In genomic region chr12:85687217-85687533, GRCm38 (mm10) we compare ENCODE assay signal across 12 mouse cellular contexts. TPM values are rescaled to one million over a fixed set of nuclear protein-coding genes. Genes with fewer than 3 reads are reported as not detected.
A peak's percentile ranks its signal among the peaks of the same experiment; 100 is the strongest.
DNase-seq lines count a peak whose midpoint lies in the region; ATAC-seq and TF ChIP-seq lines count a peak whose summit lies in the region.
"Had no signal": no experiment of that assay in that cellular context is flagged by ENCODE, and none has a peak within 500 bp of the region (broad histone marks: within the 10 kb centered on the region; RNA-seq: fewer than 3 reads in every experiment).

No protein-coding gene starts in this region.

- DNase-seq in heart, postnatal 36 days = no peak
- no peak for DNase-seq in stomach, postnatal 0 days (ENCODE audit: low spot score)
- DNase-seq in midbrain, embryonic 11.5 days (ENCODE audit: low spot score, missing footprints) = no peak
- DNase-seq: cerebellum, adult 18-20 months; retina, postnatal 1 day had no signal

- no peak for TF ChIP-seq CTCF in stomach, postnatal 0 days (IDR thresholded peaks at IDR 0.05; ENCODE audit: low read depth)

- no peak for ATAC-seq in heart, embryonic 13.5 days (ENCODE audit: extremely low read depth, insufficient number of reproducible peaks, low FRiP score, low TSS enrichment)
- ATAC-seq in megakaryocyte, adult 5-6 weeks (ENCODE audit: poor library complexity, severe bottlenecking) = no peak
- ATAC-seq in limb, embryonic 12.5 days (ENCODE audit: insufficient number of reproducible peaks, insufficient read depth, low FRiP score, low TSS enrichment, low read depth) = no peak
- 0 out of 2 replicates have a peak, but pooled peaks have one; percentile 9 for ATAC-seq in stomach, postnatal 0 days (ENCODE audit: low FRiP score, low TSS enrichment)
- ATAC-seq in activated CD4-positive, CD25-positive, alpha-beta regulatory T cell, adult 4 months = no peak
- ATAC-seq in midbrain, embryonic 11.5 days (ENCODE audit: low FRiP score) = no peak

- H3K4me1 ChIP-seq in heart, embryonic 13.5 days = peaks cover 45% of the 10 kb centered on the region
- H3K4me1 ChIP-seq in megakaryocyte, embryonic 14.5 days = peaks cover 46% of the 10 kb centered on the region
- H3K4me1 ChIP-seq in limb, embryonic 12.5 days (replicated peaks) = peaks cover 14% of the 10 kb centered on the region
- no peaks in the 10 kb centered on the region for H3K4me1 ChIP-seq in stomach, postnatal 0 days (replicated peaks; ENCODE audit: control insufficient read depth, insufficient read depth)
- no peaks in the 10 kb centered on the region for H3K4me1 ChIP-seq in midbrain, embryonic 11.5 days (ENCODE audit: control insufficient read depth, insufficient read depth, low read length)

- H3K4me2 ChIP-seq in heart, embryonic 13.5 days = peak overlapping the region; percentile 68
- peak overlapping the region; percentile 42; the same call in 1 of the 2 replicates for H3K4me2 ChIP-seq in limb, embryonic 12.5 days
- peak overlapping the region; percentile 47 for H3K4me2 ChIP-seq in stomach, postnatal 0 days (replicated peaks; ENCODE audit: low read depth)
- H3K4me2 ChIP-seq in midbrain, embryonic 11.5 days = no peak overlapping the region

- no peaks in the 10 kb centered on the region; the same call in 1 of the 2 replicates for H3K27me3 ChIP-seq in heart, embryonic 13.5 days (replicated peaks)
- no peaks in the 10 kb centered on the region for H3K27me3 ChIP-seq in megakaryocyte, embryonic 14.5 days (replicated peaks)
- peaks cover 14% of the 10 kb centered on the region; the same call in 1 of the 2 replicates for H3K27me3 ChIP-seq in limb, embryonic 12.5 days
- H3K27me3 ChIP-seq in stomach, postnatal 0 days (ENCODE audit: control insufficient read depth, insufficient read depth, low read length) = no peaks in the 10 kb centered on the region
- no peaks in the 10 kb centered on the region for H3K27me3 ChIP-seq in midbrain, embryonic 11.5 days (ENCODE audit: control insufficient read depth, insufficient read depth, low read length)

- WGBS in heart, embryonic 13.5 days = 61% methylated on average over 7 of the region's 7 CpGs
- 79% methylated on average over 7 of the region's 7 CpGs for WGBS in limb, embryonic 12.5 days
- 50% methylated on average over 7 of the region's 7 CpGs for WGBS in stomach, postnatal 0 days
- WGBS in midbrain, embryonic 11.5 days = 83% methylated on average over 7 of the region's 7 CpGs

- no peaks in the 10 kb centered on the region for H3K36me3 ChIP-seq in heart, embryonic 13.5 days
- peaks cover 35% of the 10 kb centered on the region for H3K36me3 ChIP-seq in megakaryocyte, embryonic 14.5 days (replicated peaks; ENCODE audit: low read length)
- H3K36me3 ChIP-seq in limb, embryonic 12.5 days = no peaks in the 10 kb centered on the region
- no peaks in the 10 kb centered on the region for H3K36me3 ChIP-seq in stomach, postnatal 0 days (ENCODE audit: control insufficient read depth, insufficient read depth, low read length)
- H3K36me3 ChIP-seq in midbrain, embryonic 11.5 days (ENCODE audit: control insufficient read depth, insufficient read depth, low read length) = no peaks in the 10 kb centered on the region

- H3K27ac ChIP-seq in heart, embryonic 13.5 days (replicated peaks) = no peak overlapping the region
- no peak overlapping the region for H3K27ac ChIP-seq in limb, embryonic 12.5 days
- H3K27ac ChIP-seq in stomach, postnatal 0 days (replicated peaks) = no peak overlapping the region
- H3K27ac ChIP-seq in midbrain, embryonic 11.5 days (ENCODE audit: low read depth, low read length) = no peak overlapping the region
- H3K27ac ChIP-seq: left cerebral cortex, adult 2 months had no signal

- H3K4me3 ChIP-seq in heart, embryonic 13.5 days = peak overlapping the region; percentile 44
- peak overlapping the region; percentile 97 for H3K4me3 ChIP-seq in megakaryocyte, embryonic 14.5 days (replicated peaks)
- H3K4me3 ChIP-seq in limb, embryonic 12.5 days (replicated peaks) = no peak overlapping the region
- peak overlapping the region; percentile 23 for H3K4me3 ChIP-seq in stomach, postnatal 0 days (ENCODE audit: low read depth, low read length)
- H3K4me3 ChIP-seq in midbrain, embryonic 11.5 days (ENCODE audit: low read depth, low read length) = no peak overlapping the region

- no peak for TF ChIP-seq EP300 in stomach, postnatal 0 days (optimal IDR thresholded peaks at IDR 0.05)

- H3K9ac ChIP-seq in heart, embryonic 13.5 days = peak overlapping the region; percentile 66
- H3K9ac ChIP-seq in limb, embryonic 12.5 days (replicated peaks) = no peak overlapping the region
- no peak overlapping the region for H3K9ac ChIP-seq in stomach, postnatal 0 days (ENCODE audit: low read length)
- H3K9ac ChIP-seq in midbrain, embryonic 11.5 days (ENCODE audit: low read length) = no peak overlapping the region

- intact Hi-C loops in heart, postnatal 36 days (cut with DNase I) = no loop called here

- no peaks in the 10 kb centered on the region; the same call in 1 of the 2 replicates for H3K9me3 ChIP-seq in heart, embryonic 13.5 days
- H3K9me3 ChIP-seq in megakaryocyte, embryonic 14.5 days = peaks cover 7% of the 10 kb centered on the region; the same call in 1 of the 2 replicates
- H3K9me3 ChIP-seq in limb, embryonic 12.5 days = no peaks in the 10 kb centered on the region
- H3K9me3 ChIP-seq in stomach, postnatal 0 days (ENCODE audit: control insufficient read depth, low read length) = no peaks in the 10 kb centered on the region
- H3K9me3 ChIP-seq in midbrain, embryonic 11.5 days (ENCODE audit: control insufficient read depth, low read length) = no peaks in the 10 kb centered on the region

RNA-seq across cellular contexts. Expression of gene Batf, which starts 0.7 kb away (rescaled TPM):
- 5.3 and 6.7 TPM in 2 replicates for polyA plus RNA-seq in heart, embryonic 13.5 days (2015; fragmentation: Nextera tagmentation; extraction: Ambion mirVana)
- 1 to 10 TPM in 1 of 2 experiments, under 1 TPM in 1; 0.64 to 1.2 TPM for total RNA-seq in heart, postnatal 36 days (2021)
- polyA plus RNA-seq in megakaryocyte, embryonic 14.5 days (2012; ENCODE audit: insufficient read depth, low replicate concordance) = 27.1 and 31.7 TPM in 2 replicates
- 10.6 and 11.5 TPM in 2 replicates for total RNA-seq in megakaryocyte, adult 5-6 weeks (2015)
- total RNA-seq in megakaryocyte, adult 5-6 weeks (2017) = 31.5 and 41.2 TPM in 2 replicates
- 1.8 and 2.2 TPM in 2 replicates for polyA plus RNA-seq in limb, embryonic 12.5 days (2016; fragmentation: Nextera tagmentation; extraction: Ambion mirVana)
- 3.1 and 3.3 TPM in 2 replicates for polyA plus RNA-seq in stomach, postnatal 0 days (2015; fragmentation: Nextera tagmentation; extraction: Ambion mirVana)
- polyA plus RNA-seq in activated CD4-positive, CD25-positive, alpha-beta regulatory T cell, adult 4 months (2017; shearing (Covaris generic)) = 100 to 1,000 TPM; 156 to 205 TPM
- polyA plus RNA-seq in midbrain, embryonic 11.5 days (2014; fragmentation: Nextera tagmentation; extraction: Ambion mirVana) = 1.7 and 2.3 TPM in 2 replicates

RNA-seq across cellular contexts. Expression of gene Flvcr2, which starts 59.2 kb away (rescaled TPM):
- 5.4 and 5.7 TPM in 2 replicates for polyA plus RNA-seq in heart, embryonic 13.5 days (2015; fragmentation: Nextera tagmentation; extraction: Ambion mirVana)
- total RNA-seq in heart, postnatal 36 days (2021) = 1 to 10 TPM; 2.3 to 3.1 TPM
- polyA plus RNA-seq in megakaryocyte, embryonic 14.5 days (2012; ENCODE audit: insufficient read depth, low replicate concordance) = not detected in 2 replicates
- not detected in 2 replicates for total RNA-seq in megakaryocyte, adult 5-6 weeks (2015)
- not detected in 2 replicates for total RNA-seq in megakaryocyte, adult 5-6 weeks (2017)
- polyA plus RNA-seq in limb, embryonic 12.5 days (2016; fragmentation: Nextera tagmentation; extraction: Ambion mirVana) = 1.8 and 2.1 TPM in 2 replicates
- 4.1 and 4.8 TPM in 2 replicates for polyA plus RNA-seq in stomach, postnatal 0 days (2015; fragmentation: Nextera tagmentation; extraction: Ambion mirVana)
- under 1 TPM; 0.48 to 0.60 TPM for polyA plus RNA-seq in activated CD4-positive, CD25-positive, alpha-beta regulatory T cell, adult 4 months (2017; shearing (Covaris generic))
- 1.3 and 1.7 TPM in 2 replicates for polyA plus RNA-seq in midbrain, embryonic 11.5 days (2014; fragmentation: Nextera tagmentation; extraction: Ambion mirVana)
- total RNA-seq: monocyte, adult 5-6 weeks had no signal

Comparison
In these comparisons a context has a peak if more than half of its experiments do, and no peak if none do; other contexts are left out.
1. H3K4me3 ChIP-seq: peak in heart, embryonic 13.5 days (single experiment), megakaryocyte, embryonic 14.5 days (single experiment) and stomach, postnatal 0 days (single experiment); none in limb, embryonic 12.5 days (single experiment) and midbrain, embryonic 11.5 days (single experiment).